Mouse (Mus musculus) E14TG2a.4 (cell line): ENCODE measurements at regions not wholly inside any gene's neighbourhood (a gene's known extent, or its start where the extent isn't known, plus 50 kb on each side); places are given as distances from the start of the nearest gene placed in this dataset.

Experiments
- CTCF ChIP-seq: conservative IDR thresholded peaks from 2 replicates; pipeline ENCODE4 v1.5.1; 2014; ENCODE audit warnings: low read length
- NANOG ChIP-seq: IDR thresholded peaks from 2 replicates; pipeline ENCODE4 v1.6.1; 2014; ENCODE audit warnings: borderline replicate concordance, low read length, mixed read lengths
- POU5F1 ChIP-seq: IDR thresholded peaks from 2 replicates; pipeline ENCODE4 v1.6.1; 2014; ENCODE audit warnings: low read length, borderline replicate concordance

GRCm38 (mm10) chr2:50653121-50653615 lies 356.6 kb upstream of the Mmadhc start:
- TF ChIP-seq POU5F1 (no peak), CTCF (no peak), NANOG (no peak)
